Mouse (Mus musculus) neural tube, embryonic 15.5 days (tissue): ENCODE results near the gene Arsg. TPM values are rescaled to one million over a fixed set of nuclear protein-coding genes. Genes with fewer than 3 reads are reported as not detected.
"Not testable (repeated sequence)": the region's sequence is repeated elsewhere in the genome, so short reads cannot be mapped to it uniquely, and the experiment has no call there.

Experiments used
- ATAC-seq: fragments of 200-750 bp; cut with Nextera tagmentation; 2 replicates; pipeline ENCODE4 v1.8.0; 2017; ENCODE audit warnings: mild to moderate bottlenecking, moderate TSS enrichment, moderate library complexity; ENCODE audit not compliant: low FRiP score
- H3K27ac ChIP-seq: fragments of 300-500 bp; sonication (generic); replicated peaks from 2 replicates; pipeline ENCODE4 v1.5.1; 2015; ENCODE audit warnings: mild to moderate bottlenecking, inconsistent platforms
- H3K27me3 ChIP-seq: fragments of 300-500 bp; sonication (generic); replicated peaks from 2 replicates; pipeline ENCODE4 v1.6.1; 2015; ENCODE audit warnings: inconsistent platforms
- H3K36me3 ChIP-seq: fragments of 300-500 bp; sonication (generic); 2 replicates; pipeline ENCODE4 v1.6.1; 2015; ENCODE audit warnings: inconsistent platforms
- H3K4me1 ChIP-seq: fragments of 300-500 bp; sonication (generic); 2 replicates; pipeline ENCODE4 v1.6.1; 2015; ENCODE audit warnings: inconsistent platforms
- H3K4me2 ChIP-seq: fragments of 300-500 bp; sonication (generic); 2 replicates; pipeline ENCODE4 v1.6.1; 2015; ENCODE audit warnings: inconsistent platforms, mild to moderate bottlenecking, moderate library complexity
- H3K4me3 ChIP-seq: fragments of 300-500 bp; sonication (generic); replicated peaks from 2 replicates; pipeline ENCODE4 v1.5.1; 2015; ENCODE audit warnings: mild to moderate bottlenecking, inconsistent platforms
- H3K9ac ChIP-seq: fragments of 300-500 bp; sonication (generic); replicated peaks from 2 replicates; pipeline ENCODE4 v1.6.1; 2015; ENCODE audit warnings: mild to moderate bottlenecking, inconsistent platforms
- H3K9me3 ChIP-seq: fragments of 300-500 bp; sonication (generic); replicated peaks from 2 replicates; pipeline ENCODE4 v1.6.1; 2016; ENCODE audit warnings: inconsistent platforms
- WGBS: fragments of 180-500 bp; shearing (Covaris S2); methylation state at CpG from one replicate; pipeline ENCODE4 v1.1.7; 2015; ENCODE audit warnings: mixed read lengths; 5-methylcytosine and 5-hydroxymethylcytosine counted together
- polyA plus RNA-seq: library from polyadenylated mRNA; unstranded; fragments of >200 nt; fragmentation: Nextera tagmentation; extraction: Ambion mirVana; gene quantifications from 2 replicates; pipeline ENCODE4 v1.2.1, GENCODE M21; 2015

Arsg gene
- polyA plus RNA-seq, 1 experiment from 2014 or later, result 2.8 TPM

DNA sequence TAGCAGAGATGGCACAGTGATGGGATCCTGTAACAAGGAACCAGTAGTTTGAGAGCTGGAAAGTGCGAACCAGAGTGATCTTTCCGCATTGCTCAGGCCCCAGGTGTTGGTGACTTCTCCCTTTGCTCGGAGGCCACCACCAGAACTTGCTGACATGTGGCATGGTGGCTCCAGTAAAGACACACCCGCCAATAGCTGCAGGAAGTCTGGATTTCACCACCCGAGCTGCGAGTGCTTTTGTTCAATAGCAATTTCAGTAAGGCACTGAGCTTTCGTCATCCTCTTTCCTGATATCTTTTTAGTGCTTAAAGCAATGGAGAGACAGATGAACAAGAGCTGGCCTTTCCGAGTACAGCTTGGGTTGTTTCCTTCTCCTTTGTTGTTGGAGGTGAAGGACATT lies 7.3 kb downstream of the Arsg start:
- Histone ChIP-seq H3K9me3 (no peaks in the 10 kb centered on the region), H3K4me2 (no peak overlapping the region), H3K4me3 (no peak overlapping the region), H3K9ac (no peak overlapping the region), H3K27ac (no peak overlapping the region), H3K4me1 (no peaks in the 10 kb centered on the region), H3K27me3 (no peaks in the 10 kb centered on the region), H3K36me3 (no peaks in the 10 kb centered on the region)
- 82% methylated on average over 8 of the region's 8 CpGs for WGBS
- no peak for ATAC-seq

- H3K4me3 ChIP-seq, result no peak overlapping the region
- ATAC-seq, result no peak
- H3K4me1 ChIP-seq, result no peaks in the 10 kb centered on the region
- no peaks in the 10 kb centered on the region for H3K36me3 ChIP-seq
- H3K9ac ChIP-seq, result no peak overlapping the region
- H3K4me2 ChIP-seq, result no peak overlapping the region
- WGBS, result 85% methylated on average over 15 of the region's 15 CpGs
- H3K9me3 ChIP-seq, result no peaks in the 10 kb centered on the region
- H3K27me3 ChIP-seq, result no peaks in the 10 kb centered on the region
- no peak overlapping the region for H3K27ac ChIP-seq
Observed at GRCm38 (mm10) chr11:109485398-109486045, 12.3 kb downstream of the Arsg start.

GRCm38 (mm10) chr11:109487111-109487510 lies 13.9 kb downstream of the Arsg start:
- no peak overlapping the region for H3K27ac ChIP-seq
- 65% methylated on average over 1 of the region's 1 CpGs for WGBS
- H3K9me3 ChIP-seq, result no peaks in the 10 kb centered on the region
- no peak for ATAC-seq
- no peaks in the 10 kb centered on the region for H3K27me3 ChIP-seq
- H3K4me3 ChIP-seq, result no peak overlapping the region
- H3K4me2 ChIP-seq, result no peak overlapping the region
- H3K36me3 ChIP-seq, result no peaks in the 10 kb centered on the region
- H3K4me1 ChIP-seq, result no peaks in the 10 kb centered on the region
- H3K9ac ChIP-seq, result no peak overlapping the region

DNA sequence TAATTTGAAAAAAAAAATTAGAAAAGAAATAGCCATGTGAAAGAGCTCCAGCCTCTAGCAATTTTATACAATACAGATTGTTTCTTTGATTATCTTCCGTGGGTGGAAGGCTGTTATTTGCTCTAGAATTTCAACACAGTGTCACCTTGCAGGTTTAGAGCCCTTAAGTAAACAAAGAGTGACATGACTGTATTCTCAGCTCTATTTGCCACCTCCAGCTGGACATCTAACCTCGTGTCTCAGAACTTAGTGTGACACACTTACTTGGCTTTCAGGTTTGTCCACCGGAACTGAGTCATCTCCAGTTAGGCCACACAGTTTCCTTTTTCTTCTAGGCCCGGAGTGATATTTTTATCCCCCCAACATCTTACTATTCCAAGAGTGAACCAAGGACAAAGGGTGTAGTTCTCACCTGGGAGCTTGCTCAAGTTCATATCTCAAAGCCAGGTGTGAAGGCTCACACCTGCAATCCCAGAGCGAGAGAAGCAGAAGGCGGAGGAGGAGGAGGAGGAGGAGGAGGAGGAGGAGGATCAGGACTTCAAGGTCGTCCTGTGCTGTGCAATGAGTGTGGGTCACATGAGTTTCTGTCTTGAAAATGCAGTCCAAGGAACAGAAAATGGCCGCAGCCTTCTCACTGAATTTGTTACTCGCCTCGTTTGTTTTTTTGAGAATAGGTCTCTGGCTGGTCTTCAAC lies 15.0 kb downstream of the Arsg start:
- ATAC-seq, result no peak
- whole genome bisulfite sequencing, result 88% methylated on average over 8 of the region's 10 CpGs
- H3K4me3 ChIP-seq, result no peak overlapping the region
- no peak overlapping the region for H3K4me2 ChIP-seq
- no peak overlapping the region for H3K27ac ChIP-seq
- H3K4me1 ChIP-seq, result no peaks in the 10 kb centered on the region
- H3K9me3 ChIP-seq, result no peaks in the 10 kb centered on the region
- H3K36me3 ChIP-seq, result no peaks in the 10 kb centered on the region
- no peaks in the 10 kb centered on the region for H3K27me3 ChIP-seq
- H3K9ac ChIP-seq, result no peak overlapping the region

DNA sequence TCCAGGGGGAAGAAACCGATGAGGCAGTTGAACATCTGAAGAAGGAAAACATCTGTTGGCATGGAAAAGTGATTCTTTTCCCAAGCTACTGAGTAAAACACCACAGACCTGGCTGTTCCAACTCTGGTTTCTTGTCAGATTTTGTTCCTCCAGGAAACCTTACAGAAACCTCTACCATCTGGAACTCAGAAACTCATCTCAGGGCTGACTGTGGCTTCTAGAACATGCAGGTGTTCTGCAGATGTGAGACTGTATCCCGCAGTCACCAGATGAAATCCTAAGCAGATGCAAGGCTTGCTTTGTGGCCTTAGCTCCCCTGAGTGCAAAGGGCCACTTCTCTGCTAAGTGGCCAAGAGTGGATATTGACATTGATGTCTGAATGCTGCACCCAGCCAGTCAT lies 16.6 kb downstream of the Arsg start:
- no peak for ATAC-seq
- H3K36me3 ChIP-seq, result no peaks in the 10 kb centered on the region
- H3K4me1 ChIP-seq, result no peaks in the 10 kb centered on the region
- no peaks in the 10 kb centered on the region for H3K9me3 ChIP-seq
- H3K9ac ChIP-seq, result no peak overlapping the region
- H3K27ac ChIP-seq, result no peak overlapping the region
- H3K27me3 ChIP-seq, result no peaks in the 10 kb centered on the region
- H3K4me2 ChIP-seq, result no peak overlapping the region
- 84% methylated on average over 2 of the region's 2 CpGs for WGBS
- H3K4me3 ChIP-seq, result no peak overlapping the region

DNA sequence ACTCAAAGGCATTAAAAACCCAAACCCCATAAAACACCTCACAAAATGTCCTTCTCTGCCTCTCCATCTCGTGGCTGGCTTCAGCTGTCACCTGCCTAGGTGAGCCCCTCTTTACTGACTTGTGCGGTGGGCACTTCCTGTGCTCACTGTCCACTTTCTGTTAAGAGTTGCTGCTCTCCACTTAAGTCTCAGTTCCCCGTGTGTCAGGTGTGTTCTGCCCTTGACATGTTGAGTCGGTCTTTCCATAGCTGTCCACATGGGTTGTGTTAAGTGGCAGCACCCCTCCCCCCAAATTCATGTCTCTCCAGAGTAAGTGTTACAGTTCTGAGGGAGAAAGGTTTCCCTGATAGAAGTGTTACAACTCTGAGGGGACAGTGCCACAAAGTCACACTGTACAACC lies 18.7 kb downstream of the Arsg start:
- Histone ChIP-seq H3K9me3 (no peaks in the 10 kb centered on the region), H3K36me3 (no peaks in the 10 kb centered on the region), H3K4me3 (no peak overlapping the region), H3K4me1 (peaks cover 8% of the 10 kb centered on the region; the same call in 1 of the 2 replicates), H3K4me2 (no peak overlapping the region), H3K27me3 (no peaks in the 10 kb centered on the region), H3K27ac (no peak overlapping the region), H3K9ac (no peak overlapping the region)
- 87% methylated on average over 4 of the region's 4 CpGs for WGBS
- ATAC-seq, result no peak

DNA sequence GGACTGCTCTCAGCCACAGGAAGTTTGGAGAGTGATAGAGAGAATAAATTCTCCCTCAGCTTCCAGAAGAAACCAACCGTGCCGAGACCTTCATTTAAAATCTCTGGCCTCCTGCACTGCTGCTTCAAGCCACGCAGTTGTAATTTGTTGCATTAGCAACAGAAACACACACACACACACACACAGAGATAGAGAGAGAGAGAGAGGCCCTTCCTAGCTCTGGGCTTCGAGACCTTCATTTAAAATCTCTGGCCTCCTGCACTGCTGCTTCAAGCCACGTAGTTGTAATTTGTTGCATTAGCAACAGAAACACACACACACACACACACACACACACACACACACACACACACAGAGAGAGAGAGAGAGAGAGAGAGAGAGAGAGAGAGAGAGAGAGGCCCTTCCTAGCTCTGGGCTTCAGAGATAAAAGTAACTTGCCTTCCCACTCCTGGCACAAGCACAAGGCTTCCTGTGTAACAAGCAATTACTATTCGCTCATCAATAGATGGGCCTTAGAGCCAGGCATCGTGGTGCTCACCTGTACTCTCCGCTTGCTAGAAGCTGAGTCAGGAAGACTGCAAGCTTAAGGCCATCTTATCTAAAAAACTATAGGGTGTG lies 19.8 kb downstream of the Arsg start:
- 72% methylated on average over 8 of the region's 8 CpGs for WGBS
- not testable (repeated sequence) for H3K9ac ChIP-seq, ATAC-seq, H3K27me3 ChIP-seq, H3K36me3 ChIP-seq, H3K27ac ChIP-seq, H3K9me3 ChIP-seq, H3K4me3 ChIP-seq, H3K4me2 ChIP-seq
- H3K4me1 ChIP-seq, result peaks cover 16% of the 10 kb centered on the region

- 55% methylated on average over 24 of the region's 24 CpGs for WGBS
- no peak for ATAC-seq
- H3K36me3 ChIP-seq, result no peaks in the 10 kb centered on the region
- peaks cover 19% of the 10 kb centered on the region for H3K4me1 ChIP-seq
- no peak overlapping the region for H3K27ac ChIP-seq
- H3K27me3 ChIP-seq, result no peaks in the 10 kb centered on the region
- no peak overlapping the region for H3K4me3 ChIP-seq
- H3K9ac ChIP-seq, result no peak overlapping the region
- no peaks in the 10 kb centered on the region for H3K9me3 ChIP-seq
- H3K4me2 ChIP-seq, result no peak overlapping the region
Observed at GRCm38 (mm10) chr11:109494890-109495770, 22.0 kb downstream of the Arsg start.

DNA sequence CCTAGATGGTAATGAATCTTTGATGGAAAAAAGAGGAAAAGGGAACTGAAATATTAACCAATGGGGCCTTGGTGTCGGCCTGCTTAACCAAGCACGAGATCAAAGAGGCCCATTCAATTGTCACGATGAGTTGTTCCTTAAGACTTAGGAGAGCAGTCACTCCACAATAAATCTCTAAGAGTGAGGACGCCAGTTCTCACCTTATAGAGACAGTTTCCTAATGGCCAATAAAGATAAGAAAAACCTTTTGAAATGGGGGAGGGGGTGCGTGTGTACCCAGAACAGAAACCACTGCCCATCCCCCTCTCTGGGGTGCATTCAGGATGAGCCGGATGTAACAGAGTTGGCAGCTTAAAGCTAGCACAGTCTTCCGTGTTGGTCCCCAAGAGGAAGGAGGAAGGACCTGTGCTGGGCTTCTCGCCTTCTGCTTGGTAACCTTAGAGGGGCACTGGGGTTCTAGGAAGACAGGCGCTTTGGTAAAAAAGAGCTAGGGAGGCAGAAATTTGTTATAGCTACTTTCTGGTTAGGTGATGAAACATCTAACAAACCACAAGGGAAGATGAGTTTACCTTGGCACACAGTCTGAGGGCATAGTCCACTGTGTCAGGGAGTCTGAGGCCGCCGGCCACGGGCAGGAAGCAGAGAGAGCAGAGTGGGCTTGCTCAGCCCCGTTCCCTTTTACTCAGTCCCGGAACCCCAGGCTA lies 22.7 kb downstream of the Arsg start:
- ATAC-seq, result no peak
- Histone ChIP-seq H3K9ac (no peak overlapping the region), H3K27ac (no peak overlapping the region), H3K27me3 (no peaks in the 10 kb centered on the region), H3K36me3 (no peaks in the 10 kb centered on the region), H3K4me3 (no peak overlapping the region), H3K9me3 (no peaks in the 10 kb centered on the region), H3K4me1 (peaks cover 19% of the 10 kb centered on the region), H3K4me2 (no peak overlapping the region)
- WGBS, result 49% methylated on average over 14 of the region's 14 CpGs

GRCm38 (mm10) chr11:109496475-109496993 lies 23.4 kb downstream of the Arsg start:
- no peaks in the 10 kb centered on the region for H3K9me3 ChIP-seq
- 84% methylated on average over 7 of the region's 7 CpGs for WGBS
- no peak overlapping the region for H3K27ac ChIP-seq
- H3K36me3 ChIP-seq, result no peaks in the 10 kb centered on the region
- H3K4me1 ChIP-seq, result peaks cover 19% of the 10 kb centered on the region
- H3K9ac ChIP-seq, result no peak overlapping the region
- no peak for ATAC-seq
- no peak overlapping the region for H3K4me3 ChIP-seq
- no peak overlapping the region for H3K4me2 ChIP-seq
- H3K27me3 ChIP-seq, result no peaks in the 10 kb centered on the region
